Mouse (Mus musculus) lung, postnatal 14 days (tissue): ENCODE measurements around the gene Stk4.
A peak's percentile ranks its signal among the peaks of the same experiment; 100 is the strongest.
"Not testable (repeated sequence)": the region's sequence is repeated elsewhere in the genome, so short reads cannot be mapped to it uniquely, and the experiment has no call there.

Source experiments
- DNase-seq: peaks from one replicate; pipeline ENCODE4 v3.0.0; 2021

The Stk4 gene

GRCm38 (mm10) chr2:164070142-164070764 is at the start of gene Stk4:
Gene Stk4, plus strand, starts transcription at chr2:164070322.
- DNase-seq: no peak

- no peak for DNase-seq
Observed at GRCm38 (mm10) chr2:164022104-164022503, 48.0 kb upstream of the Stk4 start.

GRCm38 (mm10) chr2:164025150-164025549 is 45.0 kb upstream of the Stk4 start, which contains the start of gene Pabpc1l:
Gene Pabpc1l, plus strand, starts transcription at chr2:164025450.
- DNase-seq: no peak

GRCm38 (mm10) chr2:164031147-164031546 is 39.0 kb upstream of the Stk4 start:
- no peak for DNase-seq

GRCm38 (mm10) chr2:164032973-164033372 is 37.1 kb upstream of the Stk4 start:
- DNase-seq: no peak

- no peak for DNase-seq
Observed at GRCm38 (mm10) chr2:164036520-164037019, 33.6 kb upstream of the Stk4 start.

- DNase-seq: no peak
Observed at GRCm38 (mm10) chr2:164038407-164039028, 31.6 kb upstream of the Stk4 start.

GRCm38 (mm10) chr2:164040949-164041348 is 29.2 kb upstream of the Stk4 start:
- no peak for DNase-seq

GRCm38 (mm10) chr2:164041523-164041922 is 28.6 kb upstream of the Stk4 start:
- no peak for DNase-seq

- DNase-seq: peak; percentile 8
Observed at GRCm38 (mm10) chr2:164047197-164047690, 22.9 kb upstream of the Stk4 start.

- DNase-seq: peak; percentile 17
Observed at GRCm38 (mm10) chr2:164053767-164054166, 16.4 kb upstream of the Stk4 start.

GRCm38 (mm10) chr2:164054671-164055070 is 15.5 kb upstream of the Stk4 start:
- DNase-seq: no peak

GRCm38 (mm10) chr2:164059634-164060235 is 10.4 kb upstream of the Stk4 start:
- DNase-seq: no peak

GRCm38 (mm10) chr2:164070765-164071436 is 779 bp downstream of the Stk4 start, which contains the start of gene Tomm34:
Gene Tomm34, minus strand, starts transcription at chr2:164071169.
- DNase-seq: peak; percentile 97

GRCm38 (mm10) chr2:164071437-164071820 is 1.3 kb downstream of the Stk4 start:
- not testable (repeated sequence) for DNase-seq

- no peak for DNase-seq
Observed at GRCm38 (mm10) chr2:164072109-164072508, 2.0 kb downstream of the Stk4 start.

- DNase-seq: no peak
Observed at GRCm38 (mm10) chr2:164073120-164073519, 3.0 kb downstream of the Stk4 start.

GRCm38 (mm10) chr2:164073918-164074578 is 3.9 kb downstream of the Stk4 start:
- DNase-seq: peak; percentile 99

- DNase-seq: peak; percentile 30
Observed at GRCm38 (mm10) chr2:164075088-164075487, 5.0 kb downstream of the Stk4 start.

- no peak for DNase-seq
Observed at GRCm38 (mm10) chr2:164076874-164077425, 6.8 kb downstream of the Stk4 start.

GRCm38 (mm10) chr2:164077875-164078274 is 7.8 kb downstream of the Stk4 start:
- DNase-seq: no peak

- no peak for DNase-seq
Observed at GRCm38 (mm10) chr2:164079488-164079887, 9.4 kb downstream of the Stk4 start.
